Comparison of ENCODE assay signal across 8 mouse cellular contexts in genomic region chr19:47320331-47320668, GRCm38 (mm10).
DNase-seq lines count a peak whose midpoint lies in the region; ATAC-seq and TF ChIP-seq lines count a peak whose summit lies in the region.

No protein-coding gene starts in this region.

- H3K9me3 ChIP-seq in embryonic facial prominence, embryonic 11.5 days (replicated peaks; ENCODE audit: control insufficient read depth, low read length) = no peaks in the 10 kb centered on the region
- H3K9me3 ChIP-seq in liver, embryonic 16.5 days (replicated peaks; ENCODE audit: control insufficient read depth, low read length) = no peaks in the 10 kb centered on the region
- H3K9me3 ChIP-seq in forebrain, embryonic 11.5 days (ENCODE audit: control insufficient read depth, low read length) = no peaks in the 10 kb centered on the region

- no peak for ATAC-seq in embryonic facial prominence, embryonic 11.5 days (replicated peaks; ENCODE audit: insufficient number of reproducible peaks, low FRiP score, low TSS enrichment, low read depth)
- peak; percentile 63 for ATAC-seq in liver, embryonic 16.5 days (ENCODE audit: low read depth)
- ATAC-seq in forebrain, embryonic 11.5 days (replicated peaks; ENCODE audit: low FRiP score) = no peak

- no peak for TF ChIP-seq CTCF in kidney, adult 2 months (conservative IDR thresholded peaks at IDR 0.05; ENCODE audit: insufficient read depth, insufficient read length, low read depth, low read length)

- peak overlapping the region; percentile 62 for H3K27ac ChIP-seq in kidney, adult 2 months (ENCODE audit: insufficient read depth, low read depth, low read length)
- H3K27ac ChIP-seq in embryonic facial prominence, embryonic 11.5 days (replicated peaks; ENCODE audit: low read depth, low read length) = no peak overlapping the region
- 0 out of 2 replicates have a peak overlapping the region, but pooled peaks have one; percentile 9 for H3K27ac ChIP-seq in liver, embryonic 16.5 days (ENCODE audit: low read length)
- no peak overlapping the region for H3K27ac ChIP-seq in forebrain, embryonic 11.5 days (ENCODE audit: low read depth, low read length)

- peak overlapping the region; percentile 64 for H3K4me3 ChIP-seq in kidney, adult 2 months (ENCODE audit: insufficient read depth, low read depth, low read length)
- no peak overlapping the region for H3K4me3 ChIP-seq in embryonic facial prominence, embryonic 11.5 days (ENCODE audit: low read depth, low read length)
- H3K4me3 ChIP-seq in liver, embryonic 16.5 days (ENCODE audit: low read depth, low read length) = no peak overlapping the region
- no peak overlapping the region for H3K4me3 ChIP-seq in forebrain, embryonic 11.5 days (ENCODE audit: low read depth, low read length)

- no peaks in the 10 kb centered on the region for H3K36me3 ChIP-seq in kidney, adult 2 months (ENCODE audit: control insufficient read depth, insufficient read depth, low read length)
- no peaks in the 10 kb centered on the region for H3K36me3 ChIP-seq in embryonic facial prominence, embryonic 11.5 days (replicated peaks; ENCODE audit: control insufficient read depth, insufficient read depth, low read depth, low read length)
- H3K36me3 ChIP-seq in liver, embryonic 16.5 days (ENCODE audit: control insufficient read depth, insufficient read depth) = no peaks in the 10 kb centered on the region
- H3K36me3 ChIP-seq in forebrain, embryonic 11.5 days (ENCODE audit: control insufficient read depth, insufficient read depth, low read length) = no peaks in the 10 kb centered on the region

- no peak overlapping the region for H3K4me2 ChIP-seq in embryonic facial prominence, embryonic 11.5 days (ENCODE audit: low read depth, low read length)
- H3K4me2 ChIP-seq in liver, embryonic 16.5 days (ENCODE audit: low read depth, low read length) = no peak overlapping the region
- no peak overlapping the region for H3K4me2 ChIP-seq in forebrain, embryonic 11.5 days (ENCODE audit: low read depth, low read length, severe bottlenecking)

- no peaks in the 10 kb centered on the region for H3K4me1 ChIP-seq in kidney, adult 2 months (ENCODE audit: control insufficient read depth, insufficient read depth, low read length)
- H3K4me1 ChIP-seq in embryonic facial prominence, embryonic 11.5 days (ENCODE audit: control insufficient read depth, insufficient read depth, low read length) = peaks cover 11% of the 10 kb centered on the region
- H3K4me1 ChIP-seq in liver, embryonic 16.5 days (ENCODE audit: control insufficient read depth, low read depth, low read length) = peaks cover 7% of the 10 kb centered on the region
- H3K4me1 ChIP-seq in forebrain, embryonic 11.5 days (replicated peaks; ENCODE audit: control insufficient read depth, insufficient read depth, low read length) = peaks cover 4% of the 10 kb centered on the region

- intact Hi-C loops in heart, postnatal 25 days (cut with DNase I) = no loop called here

- TF ChIP-seq POLR2A in kidney, adult 2 months (IDR thresholded peaks at IDR 0.05; ENCODE audit: low read depth, low read length) = no peak

- WGBS in kidney, adult 2 months = 44% methylated on average over 8 of the region's 8 CpGs
- WGBS in embryonic facial prominence, embryonic 11.5 days = 13% methylated on average over 8 of the region's 8 CpGs
- 48% methylated on average over 8 of the region's 8 CpGs for WGBS in liver, embryonic 16.5 days (ENCODE audit: insufficient replicate concordance)
- 27% methylated on average over 8 of the region's 8 CpGs for WGBS in forebrain, embryonic 11.5 days

- no peak overlapping the region; the same call in 1 of the 2 replicates for H3K9ac ChIP-seq in embryonic facial prominence, embryonic 11.5 days (replicated peaks; ENCODE audit: low read length)
- H3K9ac ChIP-seq in liver, embryonic 16.5 days (ENCODE audit: low read depth, low read length) = no peak overlapping the region
- no peak overlapping the region for H3K9ac ChIP-seq in forebrain, embryonic 11.5 days (ENCODE audit: low read length)

- peak; percentile 60 for DNase-seq in kidney, adult 2 months
- DNase-seq in kidney, adult 8-10 months = no peak
- DNase-seq in embryonic facial prominence, embryonic 11.5 days (ENCODE audit: low spot score) = peak; percentile 56
- DNase-seq in heart, postnatal 25 days (ENCODE audit: low spot score) = peak; percentile 68
- DNase-seq in cerebellum, postnatal 4 days (ENCODE audit: low spot score in 2 of 2) = no peak
- no peak for DNase-seq in thymus, postnatal 14 days
- no peak for DNase-seq in forebrain, embryonic 11.5 days (ENCODE audit: low spot score)

- no peaks in the 10 kb centered on the region for H3K27me3 ChIP-seq in kidney, adult 2 months (replicated peaks; ENCODE audit: control insufficient read depth, insufficient read depth, low read length)
- no peaks in the 10 kb centered on the region for H3K27me3 ChIP-seq in embryonic facial prominence, embryonic 11.5 days (ENCODE audit: control insufficient read depth, insufficient read depth, low read length)
- H3K27me3 ChIP-seq in liver, embryonic 16.5 days (ENCODE audit: control insufficient read depth, insufficient read depth, low read depth, low read length) = no peaks in the 10 kb centered on the region
- no peaks in the 10 kb centered on the region for H3K27me3 ChIP-seq in forebrain, embryonic 11.5 days (ENCODE audit: control insufficient read depth, insufficient read depth, low read length)

Comparison
In these comparisons a context has a peak if more than half of its experiments do, and no peak if none do; other contexts are left out.
1. DNase-seq: peak in kidney, adult 2 months (single experiment), embryonic facial prominence, embryonic 11.5 days (single experiment) and heart, postnatal 25 days (single experiment); none in kidney, adult 8-10 months (0 of 2), cerebellum, postnatal 4 days (0 of 2), thymus, postnatal 14 days (single experiment) and forebrain, embryonic 11.5 days (single experiment).
2. H3K27ac ChIP-seq: peak in kidney, adult 2 months (single experiment) and liver, embryonic 16.5 days (single experiment); none in embryonic facial prominence, embryonic 11.5 days (single experiment) and forebrain, embryonic 11.5 days (single experiment).